Mouse (Mus musculus): ENCODE data around the gene Pak3. TPM values are rescaled to one million over a fixed set of nuclear protein-coding genes. Genes with fewer than 3 reads are reported as not detected.

The Pak3 gene
- polyA plus RNA-seq, 1 experiment from 2014 or later, result 249 TPM

GRCm38 (mm10) chrX:143665771-143666170 is 147.4 kb downstream of the Pak3 start:
- Histone ChIP-seq H3K27ac (replicated peaks) (no peak overlapping the region), H3K27me3 (replicated peaks) (no peaks in the 10 kb centered on the region), H3K4me2 (peak overlapping the region; percentile 55), H3K9me3 (replicated peaks) (no peaks in the 10 kb centered on the region), H3K4me1 (peaks cover 6% of the 10 kb centered on the region; the same call in 1 of the 2 replicates), H3K4me3 (replicated peaks) (peak overlapping the region; percentile 54), H3K36me3 (no peaks in the 10 kb centered on the region), H3K9ac (replicated peaks) (no peak overlapping the region)
- no peak for ATAC-seq (ENCODE audit: low FRiP score)
- WGBS, result 18% methylated on average over 2 of the region's 2 CpGs

DNA sequence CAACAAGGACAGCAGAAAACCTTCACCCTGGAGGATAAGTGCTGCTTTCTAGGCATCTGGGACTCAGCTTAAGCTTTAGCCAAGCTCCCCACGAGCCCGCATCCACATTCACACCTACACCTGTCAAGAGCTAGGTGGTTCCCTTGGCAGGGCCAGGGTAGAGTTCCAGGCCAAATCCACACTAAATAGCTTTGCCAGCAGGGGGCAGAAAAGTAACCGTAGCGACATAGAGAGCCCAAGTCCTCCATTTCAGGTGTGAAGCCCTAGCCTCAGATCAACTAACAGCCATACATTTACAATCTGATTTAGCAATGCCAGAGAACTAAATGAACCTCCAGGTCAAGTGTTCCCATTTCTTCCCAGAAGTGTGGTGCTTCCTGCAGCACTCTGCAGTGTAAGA is 148.6 kb downstream of the Pak3 start:
- Histone ChIP-seq H3K36me3 (no peaks in the 10 kb centered on the region), H3K4me1 (peaks cover 6% of the 10 kb centered on the region; the same call in 1 of the 2 replicates), H3K27ac (replicated peaks) (no peak overlapping the region), H3K9ac (replicated peaks) (no peak overlapping the region), H3K9me3 (replicated peaks) (no peaks in the 10 kb centered on the region), H3K4me2 (peak overlapping the region; percentile 55), H3K4me3 (replicated peaks) (no peak overlapping the region), H3K27me3 (replicated peaks) (no peaks in the 10 kb centered on the region)
- WGBS, result 49% methylated on average over 4 of the region's 4 CpGs
- ATAC-seq (ENCODE audit: low FRiP score), result no peak

DNA sequence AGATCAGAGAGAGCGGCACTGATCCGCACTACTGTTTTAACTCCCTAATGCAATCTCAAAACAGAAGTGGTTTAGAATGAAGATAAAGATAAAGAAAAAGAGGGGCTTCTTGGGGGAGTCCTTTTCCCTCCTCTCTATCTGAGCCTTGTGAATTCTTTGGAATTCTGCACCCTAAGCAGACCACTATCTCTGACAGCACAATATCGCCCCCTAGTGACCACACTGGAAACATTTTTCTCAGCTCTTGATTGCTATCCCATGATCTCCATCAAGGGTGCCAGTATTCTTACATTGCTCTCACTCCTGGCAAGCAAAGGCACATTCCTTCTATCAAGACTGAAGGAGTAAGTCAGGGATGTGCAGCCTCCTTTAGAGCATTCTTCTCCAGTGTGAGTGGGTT is 149.9 kb downstream of the Pak3 start:
- Histone ChIP-seq H3K4me2 (peak overlapping the region; percentile 55), H3K27me3 (replicated peaks) (no peaks in the 10 kb centered on the region), H3K9me3 (replicated peaks) (no peaks in the 10 kb centered on the region), H3K9ac (replicated peaks) (no peak overlapping the region), H3K36me3 (no peaks in the 10 kb centered on the region), H3K4me1 (peaks cover 6% of the 10 kb centered on the region; the same call in 1 of the 2 replicates), H3K4me3 (replicated peaks) (no peak overlapping the region), H3K27ac (replicated peaks) (no peak overlapping the region)
- no peak for ATAC-seq (ENCODE audit: low FRiP score)
- WGBS, result 46% methylated on average over 3 of the region's 3 CpGs

DNA sequence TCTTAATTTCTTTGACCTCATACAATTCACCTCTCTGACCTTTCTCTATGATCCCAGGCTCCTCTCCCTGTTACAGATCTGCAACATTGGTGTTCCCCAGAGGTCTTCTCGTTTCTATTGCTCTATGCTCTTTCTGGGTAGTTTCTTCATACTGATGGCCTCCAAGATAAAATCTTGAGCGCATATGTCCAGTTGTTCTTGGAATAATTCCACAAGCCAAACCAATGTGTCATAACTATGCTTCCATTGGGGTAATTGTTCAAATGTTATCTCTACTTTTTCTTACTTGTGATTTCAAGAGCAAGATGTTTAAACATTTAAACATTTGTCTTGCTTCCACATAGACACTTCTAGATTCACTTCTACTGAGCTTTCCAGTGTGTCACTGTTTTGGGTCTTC is 160.2 kb downstream of the Pak3 start:
- 80% methylated on average over 2 of the region's 2 CpGs for WGBS
- no peaks in the 10 kb centered on the region for H3K9me3 ChIP-seq (replicated peaks)
- H3K4me1 ChIP-seq, result no peaks in the 10 kb centered on the region
- ATAC-seq (ENCODE audit: low FRiP score), result no peak
- no peak overlapping the region for H3K27ac ChIP-seq (replicated peaks)
- no peak overlapping the region for H3K4me2 ChIP-seq
- no peaks in the 10 kb centered on the region for H3K27me3 ChIP-seq (replicated peaks)
- H3K9ac ChIP-seq (replicated peaks), result no peak overlapping the region
- no peaks in the 10 kb centered on the region for H3K36me3 ChIP-seq
- no peak overlapping the region for H3K4me3 ChIP-seq (replicated peaks)

DNA sequence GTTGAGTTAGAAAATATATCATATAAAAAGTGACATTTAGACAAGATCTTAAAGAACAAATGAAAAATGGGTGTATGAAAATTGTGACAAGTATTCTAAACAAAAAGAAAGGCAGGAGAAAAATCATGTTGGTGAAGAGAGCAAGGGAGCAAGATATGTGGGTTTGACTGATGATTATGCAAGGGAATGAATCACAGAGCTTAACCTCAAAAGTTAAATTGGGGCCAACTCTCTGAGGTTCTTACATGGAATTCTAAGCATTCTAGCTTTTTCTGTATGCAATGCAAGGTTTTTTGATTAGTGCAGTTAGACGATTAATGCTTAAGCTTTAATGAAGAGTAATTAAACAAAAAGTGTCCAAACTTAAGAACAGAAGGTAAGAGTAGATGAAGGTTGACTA is 203.9 kb downstream of the Pak3 start:
- H3K4me2 ChIP-seq, result no peak overlapping the region
- no peaks in the 10 kb centered on the region for H3K27me3 ChIP-seq (replicated peaks)
- no peak overlapping the region for H3K27ac ChIP-seq (replicated peaks)
- no peaks in the 10 kb centered on the region for H3K4me1 ChIP-seq
- H3K9me3 ChIP-seq (replicated peaks), result no peaks in the 10 kb centered on the region
- WGBS, result 98% methylated on average over 1 of the region's 1 CpGs
- no peak for ATAC-seq (ENCODE audit: low FRiP score)
- no peak overlapping the region for H3K4me3 ChIP-seq (replicated peaks)
- H3K9ac ChIP-seq (replicated peaks), result no peak overlapping the region
- no peaks in the 10 kb centered on the region for H3K36me3 ChIP-seq

- ATAC-seq (ENCODE audit: low FRiP score), result no peak
- Histone ChIP-seq H3K9ac (replicated peaks) (no peak overlapping the region), H3K4me1 (no peaks in the 10 kb centered on the region), H3K9me3 (replicated peaks) (no peaks in the 10 kb centered on the region), H3K4me3 (replicated peaks) (no peak overlapping the region), H3K4me2 (no peak overlapping the region), H3K27ac (replicated peaks) (no peak overlapping the region), H3K27me3 (replicated peaks) (no peaks in the 10 kb centered on the region), H3K36me3 (no peaks in the 10 kb centered on the region)
- 93% methylated on average over 3 of the region's 3 CpGs for WGBS
These were observed 207.0 kb downstream of the Pak3 start for GRCm38 (mm10) chrX:143725411-143725810.

GRCm38 (mm10) chrX:143736035-143736434 is 217.6 kb downstream of the Pak3 start:
- Histone ChIP-seq H3K4me1 (no peaks in the 10 kb centered on the region), H3K27ac (replicated peaks) (no peak overlapping the region), H3K27me3 (replicated peaks) (no peaks in the 10 kb centered on the region; the same call in 1 of the 2 replicates), H3K9ac (replicated peaks) (no peak overlapping the region), H3K36me3 (no peaks in the 10 kb centered on the region), H3K4me3 (replicated peaks) (no peak overlapping the region), H3K9me3 (replicated peaks) (no peaks in the 10 kb centered on the region), H3K4me2 (no peak overlapping the region)
- 41% methylated on average over 4 of the region's 4 CpGs for WGBS
- no peak for ATAC-seq (ENCODE audit: low FRiP score)

DNA sequence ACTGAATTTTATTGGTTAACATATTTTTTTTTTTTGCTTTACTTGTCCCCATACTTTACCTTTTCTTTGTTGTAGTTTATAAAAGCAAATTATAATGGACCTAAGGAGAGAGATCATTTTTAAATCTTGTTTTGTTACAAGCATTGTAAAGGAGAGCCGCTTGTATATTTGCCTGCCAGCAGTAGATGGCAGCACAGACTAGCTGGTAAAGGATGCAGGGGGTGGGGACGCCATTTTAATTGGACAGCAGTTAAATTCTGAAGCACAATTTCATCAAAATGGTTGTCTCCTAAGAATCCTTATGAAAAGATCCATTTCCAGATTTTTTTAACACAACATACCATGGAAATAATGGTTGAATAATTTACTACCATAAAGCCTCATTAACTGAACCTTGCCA is 220.8 kb downstream of the Pak3 start:
- 19% methylated on average over 2 of the region's 2 CpGs for WGBS
- Histone ChIP-seq H3K27ac (replicated peaks) (no peak overlapping the region), H3K27me3 (replicated peaks) (no peaks in the 10 kb centered on the region; the same call in 1 of the 2 replicates), H3K36me3 (no peaks in the 10 kb centered on the region), H3K4me1 (no peaks in the 10 kb centered on the region), H3K4me2 (no peak overlapping the region), H3K4me3 (replicated peaks) (no peak overlapping the region), H3K9ac (replicated peaks) (no peak overlapping the region), H3K9me3 (replicated peaks) (no peaks in the 10 kb centered on the region)
- ATAC-seq (ENCODE audit: low FRiP score), result no peak

GRCm38 (mm10) chrX:143762556-143762955 is 244.2 kb downstream of the Pak3 start:
- H3K4me2 ChIP-seq, result no peak overlapping the region
- WGBS, result 67% methylated on average over 3 of the region's 3 CpGs
- no peak overlapping the region for H3K9ac ChIP-seq (replicated peaks)
- H3K9me3 ChIP-seq (replicated peaks), result no peaks in the 10 kb centered on the region
- no peak overlapping the region for H3K4me3 ChIP-seq (replicated peaks)
- no peaks in the 10 kb centered on the region for H3K36me3 ChIP-seq
- H3K27ac ChIP-seq (replicated peaks), result no peak overlapping the region
- H3K27me3 ChIP-seq (replicated peaks), result no peaks in the 10 kb centered on the region
- H3K4me1 ChIP-seq, result no peaks in the 10 kb centered on the region
- no peak for ATAC-seq (ENCODE audit: low FRiP score)

DNA sequence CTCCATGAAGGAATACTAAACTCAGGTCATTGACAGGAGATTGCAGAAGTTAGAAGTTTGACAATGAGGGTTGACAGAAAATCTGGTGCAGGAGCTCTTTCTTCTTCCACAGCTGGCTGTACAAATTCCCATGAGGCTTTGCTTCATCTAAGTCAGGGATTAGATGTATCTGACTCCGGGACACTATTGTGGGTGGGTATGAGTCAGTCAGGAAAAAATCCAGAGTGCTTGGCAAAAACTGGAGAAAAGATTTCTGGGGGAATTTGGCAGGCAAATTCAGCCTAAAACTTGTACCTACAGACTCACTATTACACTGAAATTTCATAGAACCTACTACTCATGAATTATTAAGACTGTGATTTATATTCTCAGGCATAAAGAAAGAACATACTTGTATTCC is 297.6 kb downstream of the Pak3 start:
- no peak for ATAC-seq (ENCODE audit: low FRiP score)
- Histone ChIP-seq H3K4me2 (no peak overlapping the region), H3K9ac (replicated peaks) (no peak overlapping the region), H3K36me3 (no peaks in the 10 kb centered on the region), H3K4me1 (no peaks in the 10 kb centered on the region), H3K27me3 (replicated peaks) (no peaks in the 10 kb centered on the region), H3K27ac (replicated peaks) (no peak overlapping the region), H3K9me3 (replicated peaks) (no peaks in the 10 kb centered on the region), H3K4me3 (replicated peaks) (no peak overlapping the region)
- whole genome bisulfite sequencing, result 80% methylated on average over 1 of the region's 1 CpGs

- Histone ChIP-seq H3K4me2 (no peak overlapping the region), H3K27ac (replicated peaks) (no peak overlapping the region), H3K36me3 (no peaks in the 10 kb centered on the region), H3K9me3 (replicated peaks) (no peaks in the 10 kb centered on the region), H3K4me1 (no peaks in the 10 kb centered on the region), H3K27me3 (replicated peaks) (no peaks in the 10 kb centered on the region), H3K4me3 (replicated peaks) (no peak overlapping the region), H3K9ac (replicated peaks) (no peak overlapping the region)
- 96% methylated on average over 2 of the region's 2 CpGs for WGBS
- no peak for ATAC-seq (ENCODE audit: low FRiP score)
These were observed 300.6 kb downstream of the Pak3 start for GRCm38 (mm10) chrX:143818961-143819360.

DNA sequence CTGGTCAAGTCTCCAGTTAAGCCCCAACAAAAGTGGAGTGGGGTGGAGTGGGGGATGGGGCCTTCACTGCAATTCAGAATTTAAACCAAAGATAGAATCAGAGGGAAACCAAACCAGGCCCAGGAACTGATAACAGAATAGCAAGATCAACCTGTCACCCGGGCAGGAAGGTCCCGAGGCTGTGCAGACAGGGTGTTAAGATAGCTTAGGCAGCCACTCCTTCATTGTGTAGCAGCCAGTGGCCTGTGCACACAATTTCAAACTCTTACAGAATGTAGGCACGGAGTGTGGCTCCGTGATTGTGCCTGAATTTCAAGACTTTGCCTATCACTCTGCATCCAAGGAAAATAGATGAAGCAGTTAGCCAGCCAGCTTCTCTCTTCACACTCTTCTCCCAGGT is 308.1 kb downstream of the Pak3 start:
- 69% methylated on average over 4 of the region's 4 CpGs for WGBS
- Histone ChIP-seq H3K9ac (replicated peaks) (no peak overlapping the region), H3K4me3 (replicated peaks) (no peak overlapping the region; the same call in 1 of the 2 replicates), H3K27ac (replicated peaks) (no peak overlapping the region), H3K27me3 (replicated peaks) (no peaks in the 10 kb centered on the region), H3K36me3 (no peaks in the 10 kb centered on the region), H3K9me3 (replicated peaks) (no peaks in the 10 kb centered on the region), H3K4me1 (no peaks in the 10 kb centered on the region), H3K4me2 (no peak overlapping the region)
- no peak for ATAC-seq (ENCODE audit: low FRiP score)

DNA sequence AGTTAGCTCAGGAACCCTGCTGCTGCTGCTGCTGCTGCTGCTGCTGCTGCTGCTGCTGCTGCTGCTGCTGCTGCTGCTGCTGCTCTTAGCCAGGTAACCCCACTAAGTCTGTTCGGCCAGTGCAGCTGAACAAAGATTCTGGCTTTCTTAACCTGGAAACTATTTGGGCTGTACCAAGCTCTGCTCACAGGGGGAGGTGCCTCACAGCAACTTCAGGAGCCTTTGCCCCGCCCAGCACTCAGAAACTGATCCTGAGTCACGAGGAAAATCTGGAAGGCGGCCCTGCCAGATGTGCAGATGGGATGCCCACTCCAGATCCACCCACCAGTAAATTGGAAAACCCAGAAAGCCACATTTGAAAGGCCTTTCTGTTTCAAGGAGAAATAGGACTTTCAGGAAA is 308.8 kb downstream of the Pak3 start, which contains the start of gene Capn6:
Gene Capn6, minus strand, starts transcription at position 203 of the 400 bp plus-strand sequence.
- H3K4me3 ChIP-seq (replicated peaks), result no peak within 1 kb of the TSS; the same call in 1 of the 2 replicates
- no peak for ATAC-seq (ENCODE audit: low FRiP score)
- 52% methylated on average over 4 of the region's 4 CpGs for WGBS

More for the DNA sequence above, 308.8 kb downstream of the Pak3 start, which contains the start of gene Capn6:
- H3K9ac ChIP-seq (replicated peaks), result no peak within 1 kb of the TSS
- no peaks in the 10 kb centered on the region for H3K36me3 ChIP-seq
- no peak within 1 kb of the TSS for H3K4me2 ChIP-seq
- H3K9me3 ChIP-seq (replicated peaks), result no peaks in the 10 kb centered on the region
- no peaks in the 10 kb centered on the region for H3K4me1 ChIP-seq
- no peaks in the 10 kb centered on the region for H3K27me3 ChIP-seq (replicated peaks)
- no peak within 1 kb of the TSS for H3K27ac ChIP-seq (replicated peaks)
